Mouse (Mus musculus) olfactory bulb, adult 2 months (tissue): ENCODE data around the gene Nufip1.

ENCODE experiments used
- CTCF ChIP-seq: fragments of 200-500 bp; IDR thresholded peaks from 2 replicates; pipeline ENCODE4 v1.5.1; 2012; ENCODE audit warnings: low read depth, mild to moderate bottlenecking, low read length, moderate library complexity; ENCODE audit not compliant: insufficient read depth
- POLR2A ChIP-seq: fragments of 200-500 bp; IDR thresholded peaks from 2 replicates; pipeline ENCODE4 v1.6.1; 2012; ENCODE audit warnings: mild to moderate bottlenecking, low read depth, low read length, moderate library complexity; ENCODE audit not compliant: insufficient read depth

DNA sequence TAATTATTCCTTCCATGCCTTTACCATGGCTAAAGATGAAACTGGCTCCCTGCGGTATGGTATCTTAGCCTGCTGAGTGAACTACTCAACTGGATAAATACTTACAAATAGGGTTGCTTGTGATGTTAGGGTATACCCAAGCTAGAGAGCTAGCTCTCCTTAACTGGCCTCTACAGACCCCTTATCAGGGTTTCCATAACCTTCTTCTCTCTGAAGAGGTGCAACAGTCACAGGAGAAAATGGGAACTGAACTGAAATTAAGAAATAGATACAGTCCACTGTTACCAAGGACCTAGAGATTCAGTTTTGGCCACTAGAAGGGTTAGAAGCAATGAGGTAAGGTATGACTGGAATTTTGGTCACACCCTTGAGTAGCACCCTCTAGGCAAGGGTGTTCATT, 34.6 kb downstream of the Nufip1 start:
- TF ChIP-seq CTCF (no peak), POLR2A (no peak)
